Mouse (Mus musculus) myocyte (in vitro differentiated cells): ENCODE measurements around the gene Clock. TPM values are rescaled to one million over a fixed set of nuclear protein-coding genes. Genes with fewer than 3 reads are reported as not detected.

Experiments used
- H3K27me3 ChIP-seq: one replicate; pipeline ENCODE4 v1.6.1; 2011; ENCODE audit not compliant: control insufficient read depth, insufficient read depth, insufficient read length
- H3K36me3 ChIP-seq: one replicate; pipeline ENCODE4 v1.6.1; 2011; ENCODE audit not compliant: control insufficient read depth, insufficient read depth
- H3K4me2 ChIP-seq: one replicate; pipeline ENCODE4 v1.6.1; 2011; ENCODE audit warnings: low read depth, control low read depth
- H3K4me3 ChIP-seq: one replicate; pipeline ENCODE4 v1.5.1; 2011; ENCODE audit warnings: mild to moderate bottlenecking, control low read depth, moderate library complexity
- H3K79me2 ChIP-seq: one replicate; pipeline ENCODE4 v1.6.1; 2011; ENCODE audit not compliant: control insufficient read depth, insufficient read depth
- H3ac ChIP-seq: one replicate; pipeline ENCODE4 v1.6.1; 2011; ENCODE audit not compliant: control insufficient read depth, insufficient read length
- CEBPB ChIP-seq: IDR thresholded peaks from 2 replicates; pipeline ENCODE4 v1.6.1; 2011; ENCODE audit warnings: mild to moderate bottlenecking, moderate library complexity; ENCODE audit not compliant: poor library complexity, insufficient read depth, severe bottlenecking
- E2F4 ChIP-seq: IDR thresholded peaks from one replicate; pipeline ENCODE4 v1.6.1; 2011; ENCODE audit warnings: mild to moderate bottlenecking, control low read depth, moderate library complexity; ENCODE audit not compliant: insufficient read depth
- MAX ChIP-seq: IDR thresholded peaks from one replicate; pipeline ENCODE4 v1.6.1; 2011; ENCODE audit warnings: low read depth, mild to moderate bottlenecking, control low read depth
- MYOD1 ChIP-seq, 3 experiments: IDR thresholded peaks; one replicate each; pipeline ENCODE4 v1.6.1; 2011; ENCODE audit warnings: control low read depth in 2 of 3, low read depth in 2 of 3, mild to moderate bottlenecking in 2 of 3, moderate library complexity in 1 of 3; ENCODE audit not compliant: insufficient read length in 2 of 3, control insufficient read depth in 1 of 3
- MYOG ChIP-seq, 3 experiments: IDR thresholded peaks; one replicate each; pipeline ENCODE4 v1.6.1; 2011; ENCODE audit warnings: control low read depth in 2 of 3, low read depth in 2 of 3, mild to moderate bottlenecking in 2 of 3; ENCODE audit not compliant: insufficient read length in 2 of 3, control insufficient read depth in 1 of 3, insufficient read depth in 1 of 3
- POLR2A ChIP-seq: IDR thresholded peaks from one replicate; pipeline ENCODE4 v1.6.1; 2011; ENCODE audit warnings: low read depth, mild to moderate bottlenecking, control low read depth, moderate library complexity; ENCODE audit not compliant: insufficient read length
- POLR2AphosphoS2 ChIP-seq: IDR thresholded peaks from one replicate; pipeline ENCODE4 v1.6.1; 2011; ENCODE audit warnings: low read depth, control low read depth; ENCODE audit not compliant: insufficient read length
- REST ChIP-seq: IDR thresholded peaks from one replicate; pipeline ENCODE4 v1.6.1; 2011; ENCODE audit warnings: mild to moderate bottlenecking, control low read depth, moderate library complexity; ENCODE audit not compliant: insufficient read depth, insufficient read length
- SRF ChIP-seq: IDR thresholded peaks from one replicate; pipeline ENCODE4 v1.6.1; 2011; ENCODE audit warnings: low read depth; ENCODE audit not compliant: control insufficient read depth, insufficient read length
- TCF12 ChIP-seq: IDR thresholded peaks from one replicate; pipeline ENCODE4 v1.6.1; 2011; ENCODE audit warnings: mild to moderate bottlenecking, control low read depth; ENCODE audit not compliant: poor library complexity, insufficient read depth, severe bottlenecking
- TCF3 ChIP-seq: IDR thresholded peaks from one replicate; pipeline ENCODE4 v1.6.1; 2011; ENCODE audit warnings: low read depth, control low read depth; ENCODE audit not compliant: insufficient read length
- USF1 ChIP-seq: IDR thresholded peaks from one replicate; pipeline ENCODE4 v1.6.1; 2011; ENCODE audit warnings: low read depth, mild to moderate bottlenecking, control low read depth, moderate library complexity
- polyA plus RNA-seq: library from polyadenylated mRNA; unstranded; fragments of >200 nt; fragmentation: generic; extraction: Trizol; gene quantifications from one replicate; pipeline ENCODE4 v1.2.1, GENCODE M21; 2012; ENCODE audit warnings: missing spikeins

Gene Clock
- polyA plus RNA-seq, 1 experiment, result 5.3 TPM

DNA sequence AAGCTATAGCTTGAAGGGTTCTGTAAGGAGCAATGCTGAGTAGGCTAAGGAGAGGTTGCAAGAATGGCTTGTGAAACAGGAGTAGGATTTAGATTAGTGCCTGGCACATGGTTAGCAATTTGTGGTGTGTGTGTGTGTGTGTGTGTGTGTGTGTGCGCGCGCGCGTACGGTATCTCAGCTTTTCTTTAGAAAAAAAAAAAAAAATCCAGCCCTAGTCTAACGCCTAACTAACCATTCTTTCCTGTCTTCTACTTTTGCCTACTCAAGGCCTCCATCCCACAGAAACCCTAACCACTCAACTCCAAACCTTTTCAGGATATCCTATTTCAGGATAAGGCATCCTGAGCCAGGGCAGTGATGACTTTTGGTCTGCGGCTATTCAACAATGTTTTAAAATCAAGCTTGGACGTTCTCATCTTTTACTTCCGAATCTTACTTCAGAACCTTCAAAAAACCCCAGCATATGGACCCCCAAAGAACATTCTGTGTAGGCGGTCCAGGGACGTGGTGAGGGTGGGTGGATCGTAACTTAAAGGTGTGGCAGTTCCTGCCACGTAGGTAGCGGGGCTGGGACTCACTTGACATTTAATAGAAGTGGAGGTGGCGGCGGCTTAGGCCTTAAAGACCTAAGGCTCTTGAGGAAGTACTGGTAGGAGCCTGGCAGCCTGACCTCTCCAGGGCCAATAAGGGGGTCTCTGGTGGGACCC, 121.4 kb downstream of the Clock start:
- Histone ChIP-seq H3K4me2 (peak overlapping the region; percentile 99), H3K4me3 (peak overlapping the region; percentile 34), H3ac (peak overlapping the region; percentile 68), H3K79me2 (peaks cover 39% of the 10 kb centered on the region), H3K36me3 (no peaks in the 10 kb centered on the region), H3K27me3 (no peaks in the 10 kb centered on the region)
- TF ChIP-seq REST (no peak), TCF3 (no peak), POLR2AphosphoS2 (no peak), POLR2A (no peak), MYOD1 (IDR thresholded peaks at IDR 0.05; ENCODE audit: control insufficient read depth in 1 of 3, insufficient read length in 2 of 3, low read depth in 2 of 3) (no peak), E2F4 (no peak), MYOG (IDR thresholded peaks at IDR 0.05; ENCODE audit: control insufficient read depth in 1 of 3, insufficient read depth in 1 of 3, insufficient read length in 2 of 3, low read depth in 2 of 3) (no peak), CEBPB (no peak), SRF (no peak), TCF12 (no peak)

DNA sequence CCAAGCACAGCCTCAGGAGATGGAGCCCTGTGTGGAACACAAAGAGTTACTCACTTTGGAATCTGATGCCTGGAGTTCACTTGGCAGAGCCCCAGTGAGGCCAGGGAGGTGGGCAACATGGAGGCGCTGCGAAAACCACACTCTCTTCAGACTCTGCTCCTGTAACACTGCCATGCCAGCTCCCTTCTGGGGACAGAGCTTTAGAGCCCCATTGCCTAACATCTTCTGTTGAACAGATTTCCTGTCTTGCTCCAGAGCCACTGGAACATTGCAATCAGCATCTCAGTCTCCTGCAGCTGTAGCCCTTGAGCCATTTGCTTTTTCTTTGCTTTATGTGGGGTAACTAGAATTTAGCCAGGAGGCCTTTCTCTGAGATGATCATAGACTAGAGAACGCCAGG, 122.3 kb downstream of the Clock start:
- TF ChIP-seq CEBPB (no peak), TCF12 (no peak), MYOG (IDR thresholded peaks at IDR 0.05; ENCODE audit: control insufficient read depth in 1 of 3, insufficient read depth in 1 of 3, insufficient read length in 2 of 3, low read depth in 2 of 3) (no peak), POLR2AphosphoS2 (no peak), TCF3 (no peak), SRF (no peak), MAX (no peak), E2F4 (no peak), MYOD1 (IDR thresholded peaks at IDR 0.05; ENCODE audit: control insufficient read depth in 1 of 3, insufficient read length in 2 of 3, low read depth in 2 of 3) (no peak), USF1 (no peak), REST (no peak), POLR2A (no peak)
- Histone ChIP-seq H3K4me2 (no peak overlapping the region), H3K27me3 (no peaks in the 10 kb centered on the region), H3K36me3 (no peaks in the 10 kb centered on the region), H3K79me2 (peaks cover 31% of the 10 kb centered on the region), H3ac (no peak overlapping the region), H3K4me3 (no peak overlapping the region)

DNA sequence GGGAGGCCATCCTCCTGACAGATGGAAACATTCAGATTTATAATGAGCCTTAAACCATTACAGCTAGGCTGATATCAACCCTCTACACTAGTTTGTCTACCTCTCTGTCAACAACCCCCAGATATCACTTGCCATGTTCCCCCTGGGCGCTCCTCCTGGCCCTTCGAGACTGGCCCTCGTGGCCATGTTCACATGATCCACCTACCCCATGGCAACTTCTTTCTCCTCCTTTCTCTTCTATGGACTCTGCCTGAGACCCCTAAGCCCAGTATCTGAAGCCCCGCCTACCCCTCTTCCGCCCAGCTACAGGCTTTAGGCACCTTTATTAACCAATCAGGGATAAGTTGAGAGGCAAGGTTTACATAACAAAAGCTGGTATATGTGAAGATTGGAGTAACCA, 124.8 kb downstream of the Clock start:
- H3K4me2 ChIP-seq, result no peak overlapping the region
- no peak for TF ChIP-seq USF1
- no peak for TF ChIP-seq TCF3
- no peak for TF ChIP-seq MAX
- TF ChIP-seq MYOD1 (IDR thresholded peaks at IDR 0.05; ENCODE audit: control insufficient read depth in 1 of 3, insufficient read length in 2 of 3, low read depth in 2 of 3), result no peak
- no peak for TF ChIP-seq REST
- no peak for TF ChIP-seq POLR2A
- H3K27me3 ChIP-seq, result no peaks in the 10 kb centered on the region
- H3K36me3 ChIP-seq, result no peaks in the 10 kb centered on the region
- no peak overlapping the region for H3K4me3 ChIP-seq
- peaks cover 5% of the 10 kb centered on the region for H3K79me2 ChIP-seq
- no peak overlapping the region for H3ac ChIP-seq

DNA sequence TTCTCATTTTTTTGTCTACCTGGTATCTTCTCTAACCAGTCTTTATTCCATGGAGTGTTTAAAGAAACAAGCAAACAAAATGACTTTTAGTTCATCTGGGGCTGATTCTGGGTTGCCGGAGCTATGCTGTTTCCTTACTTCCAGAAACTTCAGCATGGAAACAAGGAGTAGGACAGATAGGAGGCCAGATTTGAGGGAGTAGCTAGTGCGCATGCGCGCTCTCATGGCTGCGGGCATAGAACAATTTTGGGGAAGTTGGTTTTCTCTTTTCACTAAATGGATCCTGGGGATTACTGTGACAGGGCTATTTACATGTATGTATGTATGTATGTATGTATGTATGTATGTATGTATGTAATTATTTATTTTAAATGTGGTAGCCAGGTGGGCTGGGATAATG, 125.4 kb downstream of the Clock start:
- TF ChIP-seq MYOD1 (IDR thresholded peaks at IDR 0.05; ENCODE audit: control insufficient read depth in 1 of 3, insufficient read length in 2 of 3, low read depth in 2 of 3) (no peak), POLR2A (no peak), SRF (no peak), E2F4 (no peak), TCF3 (no peak), MYOG (IDR thresholded peaks at IDR 0.05; ENCODE audit: control insufficient read depth in 1 of 3, insufficient read depth in 1 of 3, insufficient read length in 2 of 3, low read depth in 2 of 3) (no peak), POLR2AphosphoS2 (no peak), TCF12 (no peak), CEBPB (no peak), USF1 (no peak), MAX (no peak), REST (no peak)
- Histone ChIP-seq H3K36me3 (no peaks in the 10 kb centered on the region), H3K4me2 (no peak overlapping the region), H3ac (no peak overlapping the region), H3K27me3 (no peaks in the 10 kb centered on the region), H3K79me2 (no peaks in the 10 kb centered on the region), H3K4me3 (no peak overlapping the region)

DNA sequence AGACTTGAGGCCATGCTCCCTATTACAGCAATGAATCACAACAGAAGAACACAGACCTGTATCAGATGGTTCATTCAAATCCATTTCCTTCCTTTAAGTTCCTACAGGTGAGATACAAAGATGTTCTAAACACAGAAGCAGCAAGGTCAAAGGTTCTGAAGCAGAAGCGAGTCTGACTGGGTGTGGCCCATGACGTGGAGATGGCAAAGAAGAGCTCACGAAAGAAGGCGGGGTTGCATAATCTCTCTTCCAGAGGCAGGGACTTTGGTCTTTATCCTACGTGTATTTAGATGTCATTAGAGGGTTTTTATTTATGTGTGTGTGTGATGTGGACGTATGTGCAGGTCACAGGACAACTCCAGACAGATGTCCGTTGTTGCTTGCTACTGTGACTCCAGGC, 126.9 kb downstream of the Clock start:
- TF ChIP-seq TCF3 (no peak), USF1 (no peak), MAX (no peak), SRF (no peak), REST (no peak), TCF12 (no peak), MYOD1 (IDR thresholded peaks at IDR 0.05; ENCODE audit: control insufficient read depth in 1 of 3, insufficient read length in 2 of 3, low read depth in 2 of 3) (no peak), POLR2AphosphoS2 (no peak), POLR2A (no peak), E2F4 (no peak), CEBPB (no peak), MYOG (IDR thresholded peaks at IDR 0.05; ENCODE audit: control insufficient read depth in 1 of 3, insufficient read depth in 1 of 3, insufficient read length in 2 of 3, low read depth in 2 of 3) (no peak)
- H3ac ChIP-seq, result no peak overlapping the region

More for the DNA sequence above, 126.9 kb downstream of the Clock start:
- Histone ChIP-seq H3K79me2 (no peaks in the 10 kb centered on the region), H3K4me3 (no peak overlapping the region), H3K4me2 (no peak overlapping the region), H3K27me3 (no peaks in the 10 kb centered on the region), H3K36me3 (no peaks in the 10 kb centered on the region)
